Mouse (Mus musculus): Measurements from ENCODE around the gene Retreg1.

DNA sequence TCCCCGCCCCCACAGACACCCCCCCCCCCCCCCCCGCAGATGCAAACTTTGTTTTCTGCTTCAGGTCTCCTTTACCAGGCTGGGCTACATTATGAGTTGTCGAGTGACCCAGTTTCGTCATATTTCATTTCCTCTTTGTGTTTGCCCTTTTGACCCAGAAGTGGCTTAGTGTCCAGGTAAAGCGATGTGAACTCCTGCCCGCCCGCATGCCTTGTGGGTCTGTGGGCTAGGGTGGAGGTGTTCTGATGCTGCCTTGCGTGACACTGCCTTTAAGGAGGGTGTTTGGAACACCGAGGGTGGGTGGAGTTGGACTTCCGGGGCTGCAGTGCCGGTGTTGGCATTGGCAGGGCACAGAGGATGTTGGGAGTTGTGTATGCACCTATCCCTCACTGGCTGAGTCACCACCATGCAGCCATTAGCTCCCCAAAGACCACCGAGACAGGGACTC is 15.7 kb downstream of the Retreg1 start:
- TF ChIP-seq EP300 (IDR thresholded peaks at IDR 0.05; ENCODE audit: low read depth) (no peak), CTCF (IDR thresholded peaks at IDR 0.05; ENCODE audit: low read depth) (no peak)

All from liver, embryonic 14.5 days (tissue).